Mouse (Mus musculus) heart, adult 9 months (tissue): Measurements from ENCODE around the gene Mettl23.
A peak's percentile ranks its signal among the peaks of the same experiment; 100 is the strongest.

Source experiments
- DNase-seq, 2 experiments: peaks; one replicate each; pipeline ENCODE4 v3.0.0; 2022; ENCODE audit warnings: low spot score in 2 of 2

The Mettl23 gene

GRCm38 (mm10) chr11:116843261-116844233 lies at the start of gene Mettl23, which contains the start of gene Jmjd6:
Mettl23 (plus strand) TSS chr11:116843278.
Jmjd6 (minus strand) TSS chr11:116843449.
- DNase-seq = peak; percentile 97 to 98

GRCm38 (mm10) chr11:116799364-116799763 lies 43.7 kb upstream of the Mettl23 start:
- DNase-seq = no peak

- no peak for DNase-seq
Measured at GRCm38 (mm10) chr11:116801106-116801505, 42.0 kb upstream of the Mettl23 start.

GRCm38 (mm10) chr11:116802709-116803108 lies 40.4 kb upstream of the Mettl23 start:
- no peak for DNase-seq

- DNase-seq = peak; percentile 69 to 79
Measured at GRCm38 (mm10) chr11:116806136-116807071, 36.7 kb upstream of the Mettl23 start.

- DNase-seq = no peak
Measured at GRCm38 (mm10) chr11:116807116-116807515, 36.0 kb upstream of the Mettl23 start.

GRCm38 (mm10) chr11:116807526-116807925 lies 35.6 kb upstream of the Mettl23 start:
- no peak for DNase-seq

GRCm38 (mm10) chr11:116807938-116808606 lies 35.0 kb upstream of the Mettl23 start:
- peak; percentile 77 to 88 for DNase-seq

GRCm38 (mm10) chr11:116808811-116809395 lies 34.2 kb upstream of the Mettl23 start:
- no peak for DNase-seq

GRCm38 (mm10) chr11:116809520-116809919 lies 33.6 kb upstream of the Mettl23 start:
- no peak for DNase-seq

- no peak for DNase-seq
Measured at GRCm38 (mm10) chr11:116810528-116810927, 32.5 kb upstream of the Mettl23 start.

- DNase-seq = no peak
Measured at GRCm38 (mm10) chr11:116810983-116811901, 31.8 kb upstream of the Mettl23 start.

GRCm38 (mm10) chr11:116812793-116813529 lies 30.1 kb upstream of the Mettl23 start:
- DNase-seq = no peak

- no peak for DNase-seq
Measured at GRCm38 (mm10) chr11:116813610-116814009, 29.5 kb upstream of the Mettl23 start.

GRCm38 (mm10) chr11:116814076-116814883 lies 28.8 kb upstream of the Mettl23 start:
- DNase-seq = peak; percentile 84 to 85

GRCm38 (mm10) chr11:116814884-116815415 lies 28.1 kb upstream of the Mettl23 start:
- DNase-seq = no peak

GRCm38 (mm10) chr11:116816769-116817168 lies 26.3 kb upstream of the Mettl23 start:
- peak; percentile 66 to 77 for DNase-seq

- DNase-seq = no peak
Measured at GRCm38 (mm10) chr11:116817567-116817966, 25.5 kb upstream of the Mettl23 start.
